In the genomic region with DNA sequence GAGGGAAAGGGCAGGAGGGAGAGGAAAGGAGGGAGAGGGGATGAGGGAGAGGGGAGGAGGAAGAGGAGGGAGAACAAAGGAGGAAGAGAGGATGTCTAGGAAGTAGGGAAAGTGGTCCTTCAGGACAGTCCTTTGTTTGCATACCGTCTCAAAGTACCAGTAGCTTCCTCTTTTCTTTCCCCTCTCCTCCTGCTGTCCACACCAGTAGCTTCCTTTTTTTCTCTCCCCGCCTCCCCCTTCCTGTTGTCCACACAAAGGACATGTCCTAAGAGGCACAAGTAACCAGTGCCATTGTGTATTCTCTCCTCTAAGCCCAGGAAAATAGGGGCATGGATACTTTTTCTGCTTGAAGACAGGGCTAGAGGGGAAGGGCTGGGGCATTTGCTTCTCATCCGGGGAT, we compare ENCODE assay signal across 17 mouse cellular contexts. TPM values are rescaled to one million over a fixed set of nuclear protein-coding genes. Genes with fewer than 3 reads are reported as not detected.
DNase-seq lines count a peak whose midpoint lies in the region; ATAC-seq and TF ChIP-seq lines count a peak whose summit lies in the region.
"Had no signal": no experiment of that assay in that cellular context is flagged by ENCODE, and none has a peak within 500 bp of the region (broad histone marks: within the 10 kb centered on the region; RNA-seq: fewer than 3 reads in every experiment).

No protein-coding gene starts in this region.

- TF ChIP-seq CTCF in bone marrow macrophage, adult 2 months (IDR thresholded peaks at IDR 0.05; ENCODE audit: low read depth, low read length), result no peak

- H3K4me1 ChIP-seq in bone marrow macrophage, adult 2 months (ENCODE audit: control insufficient read depth, insufficient read depth, low read length), result peaks cover 65% of the 10 kb centered on the region
- H3K4me1 ChIP-seq: limb, embryonic 15.5 days had no signal

- ATAC-seq in hematopoietic stem cell, adult 5-6 weeks (replicated peaks in 1 of 2; ENCODE audit: insufficient read depth in 1 of 2, low FRiP score in 2 of 2, low TSS enrichment in 1 of 2, low read depth in 1 of 2, poor library complexity in 2 of 2, severe bottlenecking in 2 of 2), result peak; percentile 86
- peak; percentile 96 for ATAC-seq in megakaryocyte progenitor cell, adult 5-6 weeks (replicated peaks; ENCODE audit: poor library complexity)
- ATAC-seq: activated CD4-positive, CD25-positive, alpha-beta regulatory T cell, adult 4 months; forebrain, embryonic 14.5 days; hindbrain, embryonic 16.5 days; midbrain, embryonic 16.5 days had no signal

- TF ChIP-seq POLR2A in bone marrow macrophage, adult 2 months (IDR thresholded peaks at IDR 0.05; ENCODE audit: borderline replicate concordance, low read depth, low read length), result no peak

- peak; percentile 29 for DNase-seq in layer of hippocampus, adult 9-11 months
- no peak for DNase-seq in layer of hippocampus, postnatal 25 days (ENCODE audit: extremely low spot score in 1 of 2, low spot score in 1 of 2)
- no peak for DNase-seq in frontal cortex, postnatal 36 days (ENCODE audit: low spot score in 2 of 2)
- DNase-seq in retina, postnatal 1 day, result no peak
- DNase-seq: cerebellum, adult 11-12 months; right cerebral cortex, adult 18-20 months; thymus, adult 18-20 months had no signal

- H3K27ac ChIP-seq in bone marrow macrophage, adult 2 months (ENCODE audit: insufficient read depth, low read depth, low read length), result peak overlapping the region; percentile 93
- H3K27ac ChIP-seq: limb, embryonic 15.5 days; neural tube, embryonic 13.5 days had no signal

- H3K4me3 ChIP-seq in bone marrow macrophage, adult 2 months (ENCODE audit: insufficient read depth, low read length), result no peak overlapping the region
- H3K4me3 ChIP-seq: heart, embryonic 15.5 days; limb, embryonic 15.5 days; neural tube, embryonic 13.5 days had no signal

RNA-seq across cellular contexts. Expression of a gene that starts 37.3 kb away (rescaled TPM):
- 100 to 1,000 TPM; 167 to 174 TPM for total RNA-seq in layer of hippocampus, postnatal 25 days (2021)
- polyA plus RNA-seq in bone marrow macrophage, adult 2 months (2012; ENCODE audit: insufficient read depth, insufficient read length, missing spikeins), result 20.8 and 28.7 TPM in 2 replicates
- 5.2 and 5.5 TPM in 2 replicates for total RNA-seq in hematopoietic stem cell, adult 5-6 weeks (2017)
- total RNA-seq in megakaryocyte progenitor cell, adult 5-6 weeks (2015), result 3.0 and 4.9 TPM in 2 replicates
- 3.6 and 5.9 TPM in 2 replicates for total RNA-seq in megakaryocyte progenitor cell, adult 5-6 weeks (2017)

Comparison
In these comparisons a context has a peak if more than half of its experiments do, and no peak if none do; other contexts are left out.
1. RNA of a gene that starts 37.3 kb away (total RNA-seq): 167 to 174 TPM in layer of hippocampus, postnatal 25 days; 5.2 to 5.5 TPM in hematopoietic stem cell, adult 5-6 weeks and 3.0 to 5.9 TPM in megakaryocyte progenitor cell, adult 5-6 weeks; every median in the first group is over 10 times any median in the second.